Mouse (Mus musculus) cortical plate, adult 2 months (tissue): Measurements from ENCODE around the gene Cst3.

Experiments used
- CTCF ChIP-seq: fragments of 200-500 bp; IDR thresholded peaks from 2 replicates; pipeline ENCODE4 v1.5.1; 2011; ENCODE audit warnings: mild to moderate bottlenecking, control low read depth, low read length; ENCODE audit not compliant: insufficient read depth; ENCODE audit errors: extremely low read depth
- POLR2A ChIP-seq: fragments of 200-500 bp; IDR thresholded peaks from 2 replicates; pipeline ENCODE4 v1.6.1; 2011; ENCODE audit warnings: mild to moderate bottlenecking, low read length, control low read depth; ENCODE audit not compliant: insufficient read depth; ENCODE audit errors: extremely low read depth

DNA sequence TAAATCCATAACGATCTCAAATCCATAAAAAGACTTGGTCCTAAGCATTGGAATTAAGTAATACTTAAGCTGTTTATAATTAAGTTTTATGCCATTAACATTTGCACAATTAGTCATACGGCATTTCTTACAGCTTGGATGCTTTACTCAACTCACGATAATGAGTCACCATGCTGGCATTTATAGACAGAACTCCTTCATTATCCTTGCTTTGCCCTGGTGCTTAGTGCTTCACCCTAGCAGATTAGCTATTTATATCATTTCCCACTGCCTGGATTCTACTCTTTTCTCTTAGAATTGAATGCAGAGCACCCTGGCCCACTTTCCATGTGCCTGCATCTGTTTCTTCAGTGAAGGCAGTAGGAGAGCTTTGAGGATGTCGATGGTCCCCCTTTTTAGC lies 18.0 kb downstream of the Cst3 start:
- TF ChIP-seq CTCF (no peak), POLR2A (no peak)
